Mouse (Mus musculus): Measurements from ENCODE around the gene Mtnr1a.

Gene Mtnr1a

DNA sequence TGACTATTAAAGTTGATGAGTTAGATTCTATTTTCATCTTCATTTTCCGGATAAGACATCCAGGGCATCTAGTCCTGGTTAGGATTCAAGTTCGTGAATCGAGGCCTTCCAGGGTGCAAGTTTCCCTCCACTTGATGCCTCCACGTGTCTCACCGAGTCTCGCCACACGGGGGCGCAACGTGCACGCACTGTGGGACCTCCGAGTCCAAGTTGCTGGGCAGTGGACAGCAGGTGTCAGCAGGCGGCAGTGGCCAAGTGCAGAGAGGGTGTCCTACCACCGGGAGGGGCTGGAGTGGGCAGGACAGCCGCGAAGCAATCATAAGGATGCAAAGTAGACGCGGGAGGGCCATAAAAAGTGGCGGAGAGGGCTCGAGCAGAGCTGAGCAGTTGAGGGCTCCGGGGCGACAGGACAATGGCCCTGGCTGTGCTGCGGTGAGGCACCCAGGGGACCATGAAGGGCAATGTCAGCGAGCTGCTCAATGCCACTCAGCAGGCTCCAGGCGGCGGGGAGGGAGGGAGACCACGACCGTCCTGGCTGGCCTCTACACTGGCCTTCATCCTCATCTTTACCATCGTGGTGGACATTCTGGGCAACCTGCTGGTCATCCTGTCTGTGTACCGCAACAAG is at the start of gene Mtnr1a:
Gene Mtnr1a, plus strand, starts transcription at position 379 of the 628 bp plus-strand sequence.
- in situ Hi-C loops (cut with MseI, MboI) = loop anchor here (5.0 kb wide), 1 partner anchor 168 kb away; no protein-coding TSS in a partner anchor

DNA sequence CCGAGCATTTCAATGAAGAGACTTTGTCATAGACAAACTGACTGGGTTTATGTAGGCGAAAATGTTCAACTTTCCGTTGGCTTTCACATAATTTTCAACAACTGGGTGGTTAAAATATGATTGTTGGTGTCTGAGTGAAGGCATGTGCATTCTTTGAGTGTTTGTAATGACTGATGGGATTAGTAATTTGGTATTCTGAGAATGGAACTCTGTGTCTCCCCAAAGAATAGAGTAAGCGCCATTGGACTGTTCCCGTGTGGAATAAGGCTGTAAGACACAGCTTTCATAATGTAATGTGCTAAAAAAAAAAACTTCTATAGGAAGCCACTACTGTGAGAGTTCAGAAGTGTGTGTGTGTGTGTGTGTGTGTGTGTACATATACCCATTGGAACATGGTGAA is 49.7 kb upstream of the Mtnr1a start:
- in situ Hi-C loops (cut with MseI, MboI) = no loop called here

DNA sequence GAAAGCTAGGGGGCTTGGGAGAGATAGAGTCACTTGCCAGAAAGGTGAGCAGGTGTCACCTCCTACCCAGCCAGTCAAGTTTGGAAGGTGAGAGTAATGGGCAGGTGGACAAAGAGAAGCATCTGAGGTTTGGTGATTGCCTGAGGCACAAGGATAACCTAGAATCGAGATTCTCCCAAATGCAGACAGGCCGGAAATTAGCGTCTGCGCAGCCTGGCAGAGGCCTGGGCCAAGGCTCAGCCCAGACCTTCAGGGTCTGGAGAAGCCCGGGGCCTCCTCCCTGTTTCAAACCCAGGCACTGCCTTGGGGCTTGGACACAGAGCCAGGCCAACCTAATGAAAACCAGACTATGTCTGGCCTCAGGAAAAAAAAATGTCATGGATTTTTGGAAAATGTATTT is 47.8 kb upstream of the Mtnr1a start:
- in situ Hi-C loops (cut with MseI, MboI) = no loop called here

DNA sequence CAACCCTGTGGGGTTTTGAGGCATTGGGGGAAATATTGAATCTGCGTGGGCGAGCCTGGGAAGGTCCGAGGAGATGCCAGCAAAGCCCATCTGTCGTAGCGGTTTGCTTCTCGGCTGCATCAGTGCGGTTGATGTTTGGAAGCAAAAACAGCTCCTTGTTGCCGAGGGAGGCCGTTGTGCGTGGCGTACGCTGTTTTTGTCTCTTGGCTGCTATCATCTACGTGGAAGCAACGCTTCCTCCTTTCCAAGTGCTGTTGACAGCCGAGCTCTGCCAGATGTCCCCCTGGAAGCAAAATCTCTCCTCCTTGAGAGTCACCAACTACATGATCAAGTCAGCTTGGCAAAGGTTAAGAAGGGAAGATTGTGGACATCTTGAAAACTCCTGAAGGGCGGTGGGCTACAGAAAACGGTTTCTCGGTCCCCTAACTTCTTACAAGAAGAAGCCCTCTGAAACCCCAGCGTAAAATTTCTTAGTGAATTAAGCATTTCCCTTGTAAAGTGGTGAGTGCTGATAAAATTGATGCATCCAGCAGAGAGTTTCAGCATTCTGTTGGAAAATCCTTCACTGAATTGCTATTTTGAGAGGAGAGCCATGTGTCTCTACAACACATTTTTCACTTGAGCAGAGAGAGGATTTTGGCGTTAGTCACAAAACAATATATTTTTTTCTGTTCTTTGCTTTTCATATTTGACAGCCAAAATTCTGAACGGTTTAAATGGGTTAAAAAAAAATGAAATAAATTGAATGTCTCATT is 46.8 kb upstream of the Mtnr1a start:
- in situ Hi-C loops (cut with MseI, MboI) = no loop called here

DNA sequence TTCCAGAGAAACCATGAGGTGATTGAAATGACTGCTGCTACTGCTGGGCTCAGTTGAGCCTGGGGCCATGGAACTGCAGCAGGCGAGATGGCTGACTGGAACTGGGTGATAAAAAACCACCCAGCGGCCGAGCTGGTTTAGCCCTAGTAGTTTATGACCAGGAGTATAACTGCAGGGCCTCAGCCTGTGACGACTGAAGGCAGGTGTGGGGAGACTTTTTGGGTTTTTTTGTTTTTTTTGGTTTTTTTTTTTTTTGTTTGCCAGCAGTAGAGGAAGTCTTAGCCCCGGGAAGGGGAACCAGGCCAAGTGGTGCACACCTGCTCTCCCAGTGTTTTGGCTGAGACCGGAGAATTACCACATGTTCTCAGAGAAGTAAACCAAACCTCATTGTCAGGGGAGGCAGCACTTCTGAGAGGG is 40.8 kb upstream of the Mtnr1a start:
- in situ Hi-C loops (cut with MseI, MboI) = no loop called here

DNA sequence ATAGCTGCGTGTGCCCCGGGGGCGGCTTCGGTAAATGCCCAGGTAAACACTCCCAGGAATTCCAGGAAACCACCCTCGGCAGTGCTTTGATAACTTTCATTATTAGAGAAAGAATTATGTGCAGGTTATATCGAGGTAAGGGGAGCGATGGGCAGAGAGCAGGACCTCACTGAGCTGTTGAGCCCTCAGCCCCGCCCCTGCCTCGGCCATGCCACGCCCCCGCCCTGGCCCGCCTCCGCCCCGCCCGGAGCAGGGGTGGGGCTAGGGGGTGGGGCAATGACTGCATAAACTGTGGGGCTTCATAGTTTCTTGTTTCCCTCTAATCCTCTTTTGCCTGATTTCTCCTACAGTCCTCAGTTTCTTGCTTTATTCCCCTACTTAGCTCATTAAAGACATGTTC is 30.6 kb upstream of the Mtnr1a start:
- in situ Hi-C loops (cut with MseI, MboI) = no loop called here

DNA sequence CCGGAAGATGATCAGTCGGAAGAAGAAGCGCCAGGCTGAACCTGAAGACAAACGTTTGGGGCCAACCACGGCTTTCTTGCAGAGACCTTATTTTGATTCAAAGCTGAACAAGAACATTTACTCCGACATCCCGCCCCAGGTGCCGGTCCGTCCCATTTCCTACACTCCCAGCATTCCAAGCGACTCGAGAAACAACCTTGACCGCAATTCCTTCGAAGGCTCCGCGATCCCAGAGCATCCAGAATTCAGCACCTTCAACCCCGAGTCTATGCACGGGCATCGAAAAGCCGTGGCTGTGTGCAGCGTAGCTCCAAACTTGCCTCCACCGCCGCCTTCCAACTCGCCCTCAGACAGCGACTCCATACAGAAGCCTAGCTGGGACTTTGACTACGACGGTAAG is 24.8 kb upstream of the Mtnr1a start:
- in situ Hi-C loops (cut with MseI, MboI) = no loop called here

DNA sequence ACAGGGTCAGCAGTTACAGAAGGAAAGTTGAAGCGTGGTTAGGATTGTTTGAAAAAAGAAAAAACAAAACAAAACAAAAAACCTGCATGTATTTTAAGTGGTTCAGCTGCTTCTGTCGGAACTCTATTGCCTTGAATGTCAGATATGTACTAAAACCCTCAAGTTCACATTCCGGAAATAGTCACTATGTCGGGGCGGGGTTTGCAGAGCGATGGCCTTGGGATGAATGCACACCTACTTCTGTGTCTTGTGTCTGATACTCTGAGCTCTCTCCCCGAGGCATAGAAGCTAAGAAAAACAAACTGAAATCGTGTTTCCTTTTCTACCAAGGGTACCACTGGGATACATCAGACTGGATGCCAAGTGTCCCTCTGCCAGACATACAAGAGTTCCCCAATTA is 18.5 kb upstream of the Mtnr1a start:
- in situ Hi-C loops (cut with MseI, MboI) = no loop called here

DNA sequence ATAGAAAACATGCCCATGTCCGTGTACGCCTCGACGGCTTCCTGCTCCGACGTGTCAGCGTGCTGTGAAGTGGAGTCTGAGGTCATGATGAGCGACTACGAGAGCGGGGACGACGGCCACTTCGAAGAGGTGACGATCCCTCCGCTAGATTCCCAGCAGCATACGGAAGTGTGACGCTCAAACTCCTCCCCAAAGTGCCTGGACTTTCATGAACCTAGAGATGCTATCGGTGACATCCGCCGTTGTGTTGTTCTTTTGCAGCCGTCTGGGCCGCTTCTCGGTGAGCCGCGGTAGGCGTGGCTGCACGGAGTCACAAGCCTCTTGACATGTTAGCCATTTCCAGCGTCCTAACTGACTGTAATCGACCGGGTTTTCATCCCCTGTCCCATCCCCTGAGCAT is 17.7 kb upstream of the Mtnr1a start:
- in situ Hi-C loops (cut with MseI, MboI) = no loop called here

DNA sequence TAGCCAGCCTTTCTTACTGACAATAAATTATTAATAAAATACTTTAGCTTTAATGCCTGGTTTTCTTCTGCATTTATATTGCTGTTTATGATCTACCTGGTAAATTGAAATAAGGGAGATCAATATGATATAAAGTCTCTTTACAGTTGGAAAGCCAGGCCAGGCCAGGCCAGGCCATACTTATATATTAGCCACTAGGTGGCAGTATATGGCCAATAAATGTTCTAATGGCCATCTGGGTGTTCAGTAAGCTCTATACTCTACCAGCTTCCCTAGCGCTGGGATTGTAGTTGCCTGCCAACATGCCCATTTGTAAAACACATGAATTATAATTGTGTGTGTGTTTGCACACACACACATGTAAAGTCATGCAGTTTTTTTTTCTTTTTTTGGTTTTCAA is 16.7 kb upstream of the Mtnr1a start:
- in situ Hi-C loops (cut with MseI, MboI) = no loop called here

DNA sequence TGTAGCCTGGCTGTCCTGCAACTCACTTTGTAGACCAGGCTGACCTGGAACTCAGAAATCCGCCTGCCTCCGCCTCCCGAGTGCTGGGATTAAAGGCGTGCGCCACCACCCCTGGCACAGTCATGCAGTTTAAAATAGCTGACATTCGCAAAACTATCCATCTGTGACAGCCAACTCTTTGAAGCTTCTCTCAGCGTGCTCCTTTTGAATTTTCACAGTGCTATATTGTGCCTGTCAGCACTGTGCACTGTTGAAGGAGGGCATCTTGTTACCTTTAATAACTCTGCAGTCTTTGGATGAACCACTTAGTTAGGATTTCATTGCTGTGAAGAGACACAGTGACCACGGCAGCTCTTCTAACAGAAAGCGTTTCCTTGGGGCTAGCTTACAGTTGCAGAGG is 16.3 kb upstream of the Mtnr1a start:
- in situ Hi-C loops (cut with MseI, MboI) = no loop called here

DNA sequence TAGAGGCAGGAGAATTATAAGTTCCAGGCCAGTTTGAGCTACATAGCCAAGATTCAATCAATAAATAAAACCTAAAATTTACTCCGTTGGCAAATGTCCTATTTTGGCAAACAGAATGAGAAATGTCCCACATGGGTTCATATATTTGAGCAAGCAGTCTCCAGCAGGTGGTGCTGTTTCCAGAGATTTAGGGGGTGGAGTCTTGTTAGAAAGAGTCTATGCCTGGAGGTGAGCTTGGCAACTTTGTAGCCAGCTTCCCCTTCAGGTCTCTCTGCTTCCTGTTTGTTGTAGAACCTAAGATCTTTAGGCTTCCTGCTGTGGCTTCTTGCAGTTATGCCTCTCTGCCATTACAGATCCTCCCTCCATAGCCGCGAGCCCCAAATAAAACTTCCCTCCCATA is 13.4 kb upstream of the Mtnr1a start:
- in situ Hi-C loops (cut with MseI, MboI) = no loop called here

DNA sequence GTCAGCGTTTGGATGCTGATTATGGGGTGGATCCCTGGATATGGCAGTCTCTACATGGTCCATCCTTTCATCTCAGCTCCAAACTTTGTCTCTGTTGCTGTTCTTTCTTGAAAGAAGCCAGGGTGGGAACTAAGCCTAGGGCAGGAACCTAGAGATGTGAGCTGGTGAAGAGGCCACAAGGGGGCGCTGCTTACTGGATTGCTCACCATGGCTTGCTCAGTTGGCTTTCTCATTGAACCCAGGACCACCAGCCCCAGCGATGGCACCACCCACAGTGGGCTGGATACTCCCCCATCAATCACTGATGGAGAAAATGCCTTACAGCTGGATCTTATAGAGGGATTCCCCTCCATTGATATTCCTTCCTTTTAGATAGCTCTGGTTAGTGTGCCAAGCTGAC is 12.1 kb upstream of the Mtnr1a start:
- in situ Hi-C loops (cut with MseI, MboI) = no loop called here

DNA sequence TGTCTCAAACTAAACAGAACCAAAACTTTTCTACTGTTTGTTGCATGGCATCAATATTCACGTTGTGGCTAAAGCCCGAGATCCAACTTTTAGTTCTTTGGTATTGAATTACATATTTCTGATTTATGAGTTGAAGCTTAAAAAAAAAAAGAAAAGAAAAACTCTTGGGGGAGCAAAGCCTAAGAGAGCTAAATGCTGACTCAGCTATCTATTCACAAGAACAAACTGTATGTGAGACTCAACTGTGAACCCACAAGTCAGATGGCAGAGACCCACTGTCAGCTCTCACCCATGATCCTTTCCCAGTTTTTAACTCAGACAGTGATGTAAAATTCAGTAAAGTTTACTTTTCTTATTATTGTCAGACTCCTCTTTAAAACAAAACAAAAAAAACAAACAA is 8.9 kb upstream of the Mtnr1a start:
- in situ Hi-C loops (cut with MseI, MboI) = no loop called here

DNA sequence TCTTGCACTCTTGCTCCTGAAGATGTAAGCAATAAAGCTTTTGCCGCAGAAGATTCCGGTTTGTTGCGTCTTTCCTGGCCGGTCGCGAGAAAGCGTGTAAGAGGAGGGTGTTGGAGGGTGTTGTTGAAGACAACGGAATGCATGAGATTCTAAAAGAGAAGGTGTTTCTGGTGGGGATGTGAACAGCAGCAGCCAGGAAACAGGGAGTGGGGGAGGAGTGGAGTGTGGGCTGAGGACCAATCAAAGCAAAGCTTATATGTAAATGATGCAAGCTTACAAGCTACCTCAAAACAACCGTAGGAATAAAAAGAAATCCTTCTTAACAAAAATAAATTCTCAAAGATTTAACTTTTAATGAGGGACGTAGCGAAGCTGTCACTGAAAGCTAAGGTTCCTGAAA is 6.6 kb upstream of the Mtnr1a start:
- in situ Hi-C loops (cut with MseI, MboI) = no loop called here

DNA sequence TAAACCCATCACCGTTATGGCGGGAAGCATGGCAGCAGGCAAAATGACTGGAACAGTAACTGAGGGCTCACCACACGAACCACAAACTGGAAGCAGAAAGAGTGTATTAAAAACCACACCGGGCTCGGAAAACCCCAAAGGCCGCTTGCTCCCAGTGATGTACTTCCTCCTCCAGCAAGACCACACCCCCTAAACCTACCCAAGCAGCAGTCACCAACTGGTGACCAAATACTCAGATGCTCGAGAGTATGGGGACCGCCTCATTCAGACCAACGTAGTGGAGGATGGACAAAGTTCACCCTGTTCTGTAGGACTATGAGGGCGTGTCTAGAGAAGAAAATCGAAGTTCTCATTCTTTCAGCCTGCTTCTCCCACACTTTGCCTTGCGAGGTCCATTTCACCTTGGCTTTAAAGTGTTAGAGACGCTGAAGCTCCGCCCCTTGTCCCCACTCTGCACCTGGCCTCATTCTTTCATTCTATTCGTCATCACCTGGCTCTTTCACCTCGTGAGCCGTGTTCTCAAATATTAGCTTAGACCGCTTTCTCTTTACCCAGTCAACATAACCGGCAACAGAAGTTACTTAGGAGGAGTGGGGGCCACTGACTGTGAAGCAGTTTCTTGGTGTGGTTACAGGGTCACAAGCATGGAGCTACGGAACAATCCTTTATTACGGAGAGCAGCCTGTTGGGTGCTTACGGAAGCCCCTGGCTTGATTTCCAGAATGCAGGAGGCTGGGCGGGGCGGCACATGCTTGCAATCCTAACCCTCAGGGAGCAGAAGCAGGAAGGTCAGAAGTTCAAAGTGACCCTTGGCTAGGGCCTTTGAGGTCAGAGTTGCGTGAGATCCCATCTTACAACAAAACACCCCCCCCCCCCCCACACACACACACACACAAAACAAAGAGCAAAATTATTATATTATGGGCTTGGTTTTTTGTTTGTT is 5.7 kb upstream of the Mtnr1a start:
- in situ Hi-C loops (cut with MseI, MboI) = no loop called here

DNA sequence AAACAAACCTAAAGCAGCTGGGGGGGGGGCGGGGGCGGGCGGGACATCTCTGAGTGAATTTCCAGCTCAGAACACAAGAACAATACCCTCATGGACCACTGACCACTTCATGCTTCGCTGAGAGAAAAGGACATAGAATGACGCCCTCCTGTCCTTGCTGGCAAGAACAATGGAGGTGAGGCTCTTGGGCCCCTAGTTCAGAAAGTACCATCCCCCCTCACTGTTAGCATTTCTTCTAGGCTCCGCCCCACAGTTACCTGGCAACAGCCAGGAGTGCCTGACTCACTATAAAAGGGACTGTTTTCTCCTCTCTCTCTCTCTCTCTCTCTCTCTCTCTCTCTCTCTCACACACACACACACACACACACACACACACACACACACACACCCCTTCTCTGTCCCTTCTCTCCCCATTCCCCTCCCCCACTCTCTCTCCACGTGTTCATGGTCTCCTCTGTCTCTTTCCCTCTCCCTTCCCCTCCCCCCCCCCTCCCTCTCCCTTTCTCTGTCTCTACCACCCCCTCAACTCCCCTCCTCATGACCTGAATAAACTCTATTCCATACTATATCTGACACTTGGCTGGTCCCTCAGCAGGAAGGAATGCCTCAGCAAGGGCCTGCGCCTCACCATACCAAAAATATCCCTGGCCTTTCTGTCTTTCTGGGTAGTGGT is 4.6 kb upstream of the Mtnr1a start:
- in situ Hi-C loops (cut with MseI, MboI) = no loop called here

DNA sequence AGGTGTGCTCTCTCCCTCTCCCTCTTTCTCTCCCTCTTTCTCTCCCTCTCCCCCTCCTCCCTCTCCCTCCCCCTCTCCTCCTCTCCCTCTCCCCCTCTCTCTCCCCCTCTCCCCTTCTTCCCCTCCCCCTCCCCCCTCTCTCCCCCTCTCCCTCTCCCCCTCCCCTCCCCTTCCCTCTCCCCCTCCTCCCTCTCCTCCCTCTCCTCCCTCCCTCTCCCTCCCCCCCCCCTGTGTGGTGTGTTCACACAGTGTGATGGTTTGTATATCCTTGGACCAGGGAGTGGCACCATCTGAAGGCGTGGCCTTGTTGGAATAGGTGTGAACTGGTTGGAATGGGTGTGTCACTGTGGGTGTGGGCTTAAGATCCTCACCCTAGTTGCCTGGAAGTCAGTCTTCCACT is 3.5 kb upstream of the Mtnr1a start:
- in situ Hi-C loops (cut with MseI, MboI) = loop anchor here (5.0 kb wide), 1 partner anchor 172 kb away; no protein-coding TSS in a partner anchor

DNA sequence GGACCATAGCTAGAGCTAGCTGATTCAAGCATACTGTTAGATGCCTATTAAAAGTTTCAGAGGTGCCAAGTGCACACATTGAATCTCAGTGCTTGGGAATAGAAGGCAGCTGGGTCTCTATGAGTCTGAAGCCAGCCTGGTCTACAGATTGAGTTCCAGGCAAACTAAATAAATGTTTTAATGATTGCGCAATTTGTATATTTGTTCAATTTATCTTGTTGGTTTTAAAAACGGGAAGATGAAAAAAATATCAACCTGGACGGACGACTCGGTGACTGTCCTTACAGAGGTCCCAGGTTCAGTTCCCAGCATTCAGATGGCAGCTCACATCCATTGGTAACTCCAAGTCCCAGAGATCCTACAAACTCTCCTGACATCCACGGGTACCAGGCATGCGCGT is 2.0 kb downstream of the Mtnr1a start:
- in situ Hi-C loops (cut with MseI, MboI) = no loop called here

DNA sequence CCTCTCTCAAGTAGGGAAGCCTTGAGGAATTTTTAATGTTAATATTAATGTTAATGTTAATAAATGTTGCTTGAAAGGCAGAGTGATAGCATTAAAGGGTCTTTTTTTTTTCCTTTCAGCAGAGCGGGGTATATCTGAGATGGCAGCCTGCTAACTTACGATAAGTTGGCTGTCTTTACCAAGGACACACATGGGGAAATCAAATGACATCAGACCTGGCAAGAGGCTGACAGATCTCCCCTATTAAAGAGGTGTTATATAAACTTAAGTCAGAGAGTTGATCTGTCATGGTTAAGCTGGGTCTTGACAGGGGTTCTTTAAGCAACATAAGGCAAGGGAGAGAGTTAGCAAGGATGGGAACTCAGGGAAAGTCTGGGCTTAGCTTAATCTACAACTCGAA is 11.9 kb downstream of the Mtnr1a start:
- in situ Hi-C loops (cut with MseI, MboI) = no loop called here

DNA sequence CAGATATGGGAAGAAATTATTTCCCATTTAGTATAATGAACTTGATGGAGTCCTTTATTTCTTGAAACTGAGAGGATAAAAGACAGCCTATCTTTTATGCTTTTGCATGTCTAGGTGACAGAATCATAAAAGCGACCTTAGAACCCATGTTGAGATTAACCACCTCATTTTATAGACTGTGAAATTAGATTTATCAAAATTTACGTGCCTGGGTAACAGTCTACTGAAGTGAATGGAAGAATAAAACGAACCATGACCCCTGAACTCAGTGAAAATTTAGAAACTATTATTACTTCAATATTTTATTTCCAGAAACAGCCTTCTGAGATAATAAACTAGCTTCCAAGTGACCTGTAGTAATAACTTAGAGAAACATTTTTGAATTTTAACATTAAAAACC is 24.7 kb downstream of the Mtnr1a start:
- in situ Hi-C loops (cut with MseI, MboI) = no loop called here
